Mouse (Mus musculus) T-helper 17 cell (primary cell): Measurements from ENCODE around the gene Hmgb1.

Experiments
- in situ Hi-C, 2 experiments: fragments of 300-600 bp; cut with MboI, MseI; formaldehyde crosslinking; loops; 1 replicate in 1 of 2; 2 replicates in 1 of 2; pipeline ENCODE4 v1.15.1; 2025; ENCODE audit warnings: high pct_unique_total_duplicates in 2 of 2

Gene Hmgb1

GRCm38 (mm10) chr5:149028394-149028793 lies 155.9 kb downstream of the Hmgb1 start:
- in situ Hi-C loops, result no loop called here

GRCm38 (mm10) chr5:149027389-149027788 lies 156.9 kb downstream of the Hmgb1 start:
- in situ Hi-C loops, result no loop called here

GRCm38 (mm10) chr5:149021120-149021519 lies 163.2 kb downstream of the Hmgb1 start:
- in situ Hi-C loops, result no loop called here

- in situ Hi-C loops, result no loop called here
Measured at GRCm38 (mm10) chr5:149020681-149021062, 163.6 kb downstream of the Hmgb1 start.

DNA sequence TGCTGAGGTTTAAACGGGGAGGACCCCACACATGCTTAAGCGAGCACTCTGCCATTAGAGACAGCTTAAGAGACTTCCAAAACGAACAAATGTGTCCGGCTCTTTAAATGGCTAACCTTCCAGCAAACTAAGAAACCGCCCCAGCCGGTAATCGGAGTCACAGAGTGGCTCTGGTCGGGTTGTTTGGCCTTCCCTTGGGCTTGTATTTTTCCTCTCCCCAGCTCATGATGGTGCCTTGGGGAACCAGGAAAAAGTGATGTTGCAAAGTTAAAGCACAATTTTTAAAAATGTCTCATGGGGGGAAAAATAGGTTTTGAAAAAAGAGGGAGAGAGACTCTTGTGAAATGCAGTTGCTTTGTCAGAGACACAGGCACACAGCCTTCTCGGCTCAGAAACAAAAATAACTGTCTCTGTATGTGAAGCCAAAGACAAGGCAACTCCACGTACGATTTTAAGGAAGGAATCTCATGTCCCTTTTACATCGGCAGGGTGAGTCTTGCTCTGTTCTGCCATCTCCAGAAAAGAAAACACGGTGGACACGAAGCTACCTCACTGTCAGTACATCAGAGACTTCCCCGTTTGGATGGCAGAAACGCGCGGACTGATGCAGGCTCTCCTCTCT lies 164.1 kb downstream of the Hmgb1 start:
- in situ Hi-C loops, result no loop called here

- in situ Hi-C loops, result no loop called here
Measured at GRCm38 (mm10) chr5:149017666-149018415, 166.4 kb downstream of the Hmgb1 start.

- in situ Hi-C loops, result no loop called here
Measured at GRCm38 (mm10) chr5:149017181-149017580, 167.1 kb downstream of the Hmgb1 start.

DNA sequence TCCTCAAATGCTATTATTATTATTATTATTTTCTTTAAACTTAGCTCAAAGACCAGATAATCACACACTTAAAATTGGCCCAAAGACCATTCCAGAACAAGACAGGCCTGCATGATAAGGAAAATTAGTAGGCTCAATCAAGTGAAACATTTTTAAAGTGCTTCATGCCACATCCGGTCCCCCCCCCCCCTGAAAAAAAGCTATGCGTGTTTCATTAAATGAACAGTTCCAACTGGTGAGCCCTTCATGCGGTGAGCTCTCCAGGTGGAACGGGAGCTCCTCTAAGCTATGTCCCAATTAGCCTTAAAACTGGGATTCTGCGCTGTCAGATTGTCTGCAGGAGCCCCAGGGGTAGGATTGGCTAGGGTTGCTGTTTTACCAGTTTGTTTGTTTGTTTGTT lies 168.0 kb downstream of the Hmgb1 start:
- in situ Hi-C loops, result no loop called here

GRCm38 (mm10) chr5:149015335-149016201 lies 168.7 kb downstream of the Hmgb1 start:
- in situ Hi-C loops, result no loop called here

DNA sequence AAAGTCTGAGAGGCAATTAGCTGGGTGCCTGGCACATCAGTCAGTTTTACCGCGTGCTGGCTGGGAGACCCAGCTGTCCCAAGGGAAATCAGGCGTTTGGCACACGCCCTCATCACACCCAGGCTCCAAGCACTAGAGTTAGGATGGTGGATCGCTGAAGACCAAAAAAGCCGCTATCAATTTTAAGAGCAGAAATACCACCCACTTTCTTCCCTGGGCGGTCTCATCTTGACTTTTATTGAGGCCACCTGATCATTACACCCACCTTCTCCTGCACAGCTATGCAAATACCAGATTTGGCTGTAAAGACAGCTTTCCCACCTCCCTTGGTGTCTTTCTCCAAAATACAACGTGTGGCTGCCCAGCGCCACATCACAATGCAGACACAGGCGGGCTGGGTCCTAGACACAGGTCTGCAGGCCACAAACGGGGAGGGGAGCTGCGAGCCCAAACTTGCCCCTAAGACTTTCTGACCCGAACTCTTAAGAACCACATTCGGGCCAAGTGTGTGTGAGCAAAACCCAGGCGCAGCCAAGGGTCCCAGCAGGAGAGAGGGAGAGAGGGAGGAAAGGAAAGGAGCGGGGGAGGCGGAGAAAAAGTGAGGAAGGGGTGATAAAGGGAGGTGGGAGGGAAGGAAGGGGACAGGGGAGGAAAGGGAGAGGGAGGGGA lies 169.6 kb downstream of the Hmgb1 start:
- in situ Hi-C loops, result no loop called here

DNA sequence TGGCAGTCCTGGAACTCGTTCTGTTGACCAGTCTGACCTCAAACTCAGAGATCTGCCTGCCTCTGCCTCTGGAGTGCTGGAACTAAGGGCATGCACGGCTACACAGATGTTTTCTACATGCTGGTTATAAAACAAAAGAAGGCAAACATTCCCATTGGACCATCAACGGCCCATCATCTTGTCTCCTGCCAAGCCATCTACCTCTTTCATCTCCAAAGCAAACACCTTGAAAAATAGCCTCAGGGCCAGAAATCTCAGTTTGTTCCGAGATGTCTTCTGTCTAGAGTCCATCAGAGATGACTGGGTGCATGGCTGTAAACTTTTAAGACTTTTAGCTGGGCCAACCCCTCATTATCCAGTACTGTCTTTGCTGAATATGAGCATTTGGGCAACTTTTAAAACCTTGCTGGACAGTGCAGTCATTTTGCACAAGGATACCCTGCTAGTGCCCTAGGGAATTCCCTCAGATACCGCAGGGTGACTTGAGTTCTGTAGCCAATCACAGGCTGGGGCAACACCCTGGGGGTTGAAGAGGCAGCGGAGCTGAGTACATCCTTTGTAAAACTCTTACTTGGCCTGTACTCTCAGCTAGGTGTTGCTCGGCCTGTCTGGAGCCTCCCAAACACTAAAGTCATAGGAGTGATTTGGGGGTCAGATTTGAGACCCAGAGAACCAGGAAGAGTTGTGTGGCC lies 170.3 kb downstream of the Hmgb1 start:
- in situ Hi-C loops, result no loop called here

DNA sequence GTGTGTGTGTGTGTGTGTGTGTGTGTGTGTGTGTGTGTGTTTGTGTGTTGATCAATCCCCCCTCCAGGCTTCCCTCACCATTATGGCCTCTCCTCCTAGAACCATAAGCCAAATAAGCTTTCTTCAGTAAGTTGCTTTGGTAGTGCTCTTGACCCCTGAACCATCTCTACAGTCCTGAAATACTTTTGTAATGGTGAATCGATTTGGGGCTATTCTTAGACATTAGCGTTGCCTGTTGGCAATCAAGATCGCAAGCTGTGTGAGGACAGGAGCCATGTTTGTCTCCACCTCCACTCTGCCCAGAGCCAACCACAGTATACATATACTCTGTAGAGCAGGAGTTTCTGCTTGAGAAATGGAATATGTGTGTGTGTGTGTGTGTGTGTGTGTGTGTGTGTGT lies 175.2 kb downstream of the Hmgb1 start:
- in situ Hi-C loops, result no loop called here

DNA sequence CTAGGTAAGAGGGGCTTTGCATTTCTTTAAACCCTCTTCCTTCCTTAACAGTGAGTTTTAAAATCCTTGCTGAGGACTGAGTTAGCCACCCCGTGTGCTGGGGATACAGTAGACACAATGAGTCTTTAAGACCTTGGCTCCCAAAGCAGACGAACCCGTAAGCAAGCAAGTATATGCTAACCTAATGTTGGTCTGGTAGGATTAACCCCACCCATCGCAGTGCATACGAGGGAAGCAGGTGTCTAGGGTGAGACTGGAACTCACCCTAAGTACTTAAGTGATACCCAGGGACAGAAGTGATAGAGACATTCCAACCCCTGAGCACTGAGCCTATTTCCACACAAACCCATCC lies 177.0 kb downstream of the Hmgb1 start:
- in situ Hi-C loops, result no loop called here

DNA sequence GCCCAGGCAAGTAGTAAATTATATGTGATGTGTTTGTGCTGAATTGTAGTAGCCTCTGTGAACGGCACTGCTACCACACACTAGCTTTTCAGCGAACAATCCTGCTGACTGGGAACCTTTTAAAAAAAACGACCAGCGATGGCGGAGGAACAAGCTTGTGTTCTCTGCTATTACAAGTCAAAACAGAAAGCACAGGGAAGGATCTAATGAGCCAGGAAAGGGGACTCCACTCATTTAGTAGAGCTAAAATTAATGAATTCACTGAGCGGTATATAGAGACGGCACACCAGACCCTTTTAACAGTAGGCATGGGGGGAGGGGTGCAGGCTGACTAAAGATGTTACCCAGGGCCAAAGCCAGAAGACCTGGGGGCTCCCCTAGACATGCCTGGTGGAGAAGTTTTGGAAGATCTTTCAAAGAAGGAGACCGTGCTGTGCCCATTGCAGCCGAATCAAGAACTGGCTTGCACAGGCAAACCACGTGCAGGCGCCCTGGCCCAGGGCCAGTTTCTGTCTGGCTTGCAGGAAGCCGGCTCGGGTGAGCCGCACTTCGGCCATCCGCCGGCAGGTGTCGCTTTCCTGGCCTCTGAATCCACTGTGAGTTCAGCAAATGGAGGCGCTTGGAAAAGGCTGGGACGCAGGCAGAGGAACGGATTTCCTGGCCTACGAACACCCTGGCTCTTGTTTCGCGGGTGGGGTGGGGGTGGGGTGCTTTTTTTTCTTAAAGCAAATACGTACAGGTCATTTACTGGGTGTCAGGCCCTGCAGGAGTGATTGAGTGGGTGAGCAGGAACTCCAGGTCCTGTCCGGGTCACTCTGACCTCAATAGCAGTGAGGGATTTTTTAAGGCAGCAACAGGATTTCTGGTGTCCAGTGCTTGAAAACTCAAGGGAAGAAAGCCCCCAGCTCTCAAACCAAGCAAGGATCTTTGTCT lies 177.7 kb downstream of the Hmgb1 start:
- in situ Hi-C loops, result no loop called here

GRCm38 (mm10) chr5:149005701-149006361 lies 178.5 kb downstream of the Hmgb1 start:
- in situ Hi-C loops, result no loop called here

GRCm38 (mm10) chr5:149005083-149005482 lies 179.2 kb downstream of the Hmgb1 start:
- in situ Hi-C loops, result no loop called here

DNA sequence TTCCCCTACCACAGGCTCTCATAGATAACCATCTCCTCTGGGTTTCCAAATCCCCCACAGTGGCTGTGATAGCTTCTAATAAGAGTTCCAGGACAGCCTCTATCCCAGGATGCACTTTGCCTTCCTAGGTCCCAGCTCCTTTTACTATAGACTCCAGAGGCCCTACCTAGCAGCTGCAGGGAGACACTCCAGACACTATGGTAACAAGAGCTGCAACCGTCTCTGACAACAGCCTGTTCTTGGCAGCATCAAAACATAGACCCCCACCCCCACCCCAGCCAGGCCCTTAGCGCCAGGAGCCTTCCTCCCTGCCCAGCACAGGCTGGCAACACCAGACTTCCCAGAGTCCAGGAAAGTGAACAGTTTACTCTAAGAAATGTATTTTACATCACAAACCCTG lies 181.2 kb downstream of the Hmgb1 start:
- in situ Hi-C loops, result no loop called here

DNA sequence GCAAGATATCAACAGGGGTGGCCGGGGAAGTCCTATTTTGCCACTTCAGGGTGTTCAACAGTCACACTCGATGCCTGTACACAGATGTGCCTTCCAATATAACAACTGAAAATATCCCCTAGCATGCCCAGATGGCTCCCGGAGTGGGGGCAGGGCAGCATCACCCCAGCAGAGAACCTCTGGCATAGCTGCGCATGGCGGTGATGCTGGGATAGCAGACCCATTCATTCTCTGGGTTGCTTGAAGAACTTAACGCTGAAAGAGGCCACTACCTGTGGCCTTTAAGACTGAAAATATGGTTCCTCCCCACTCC lies 181.5 kb downstream of the Hmgb1 start:
- in situ Hi-C loops, result no loop called here

DNA sequence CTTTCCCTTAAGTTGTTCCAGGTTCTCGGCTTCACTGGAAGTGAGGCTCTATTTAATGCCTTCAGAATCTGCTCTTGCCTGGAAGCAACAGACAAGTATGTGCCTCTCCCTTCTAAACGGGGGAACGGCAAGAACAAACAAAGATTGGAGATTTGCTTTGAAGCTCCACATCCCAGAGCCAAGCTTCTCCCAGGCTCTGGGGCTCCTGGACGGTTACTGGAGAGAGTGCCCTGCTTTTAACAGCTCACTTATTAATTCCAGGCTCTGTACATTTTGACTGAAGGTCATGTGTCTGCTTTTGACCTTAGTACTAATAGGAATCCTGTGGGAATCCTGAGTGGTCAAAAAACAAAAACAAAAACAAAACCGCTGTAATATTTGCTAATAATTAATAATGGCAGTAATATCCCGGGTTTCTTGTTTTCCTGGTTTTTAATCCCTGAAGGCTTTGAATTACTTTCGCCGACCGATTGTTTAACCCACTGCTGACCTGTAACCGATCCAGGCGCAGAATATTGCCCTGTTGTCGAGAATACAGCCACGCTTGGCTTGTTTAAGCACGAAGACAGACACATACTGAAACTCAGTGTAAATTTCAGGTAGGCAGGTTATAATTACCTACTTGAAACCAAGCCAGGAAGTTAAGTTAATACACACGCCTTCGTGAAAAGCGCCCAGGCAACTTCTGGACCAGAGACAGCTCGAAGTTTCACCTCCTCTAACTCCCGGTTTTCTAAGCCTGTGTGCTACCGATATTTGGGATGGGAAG lies 182.1 kb downstream of the Hmgb1 start:
- in situ Hi-C loops, result no loop called here
